Mouse (Mus musculus) adrenal gland (tissue): ENCODE measurements around the gene Klhl2.

Experiments
- intact Hi-C: fragments of 180-260 bp; cut with DNase I; formaldehyde crosslinking; loops from one replicate; pipeline ENCODE4 v1.15.1; 2025

Gene Klhl2

DNA sequence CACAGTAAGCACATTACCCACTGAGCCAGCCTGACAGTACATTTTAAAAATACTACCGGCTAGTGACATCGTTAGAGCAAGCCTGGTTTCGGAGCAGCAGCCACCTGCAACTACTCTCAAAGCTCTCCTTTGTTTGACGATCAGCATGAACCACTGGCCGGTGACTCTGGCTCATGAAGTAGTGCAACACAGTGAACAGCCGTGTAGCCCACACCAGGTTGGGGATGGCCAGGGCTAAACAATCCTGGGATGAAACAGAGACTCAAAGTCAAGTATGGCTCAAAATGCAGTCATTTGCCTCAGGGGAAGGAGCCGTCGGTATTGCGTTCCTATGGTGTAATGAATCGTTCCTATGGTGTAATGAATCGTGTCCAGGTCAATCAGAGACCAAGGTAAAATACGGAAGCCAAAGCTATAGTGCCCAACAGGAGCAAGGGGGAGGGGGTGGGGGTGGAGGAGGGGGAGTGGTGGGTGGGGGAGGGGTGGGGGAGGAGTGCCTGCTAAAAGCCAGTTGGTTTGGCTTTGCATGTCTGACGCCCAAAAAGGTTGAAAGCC lies 17.2 kb downstream of the Klhl2 start:
- intact Hi-C loops, result no loop called here

DNA sequence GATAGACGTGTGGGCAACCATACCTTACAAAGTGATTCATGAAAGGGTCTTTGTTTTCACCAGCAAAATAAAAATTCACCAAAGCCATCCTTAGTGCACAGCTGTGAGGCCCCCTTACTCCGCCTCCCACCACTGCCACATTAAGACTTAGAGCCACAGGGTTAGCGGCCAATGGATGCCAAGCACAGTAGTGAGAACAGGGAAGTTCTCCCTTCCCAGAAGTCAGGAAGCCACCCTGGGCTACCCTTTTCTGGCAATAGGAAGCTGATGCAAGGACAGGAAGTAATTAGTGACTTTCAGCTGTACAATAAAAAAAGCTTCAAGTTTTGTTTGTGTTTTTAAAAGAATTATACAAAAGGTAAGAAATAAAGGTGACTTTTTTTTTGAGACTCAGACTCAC lies 18.2 kb downstream of the Klhl2 start:
- intact Hi-C loops, result no loop called here

- intact Hi-C loops, result no loop called here
These were observed 19.9 kb downstream of the Klhl2 start for GRCm38 (mm10) chr8:64829921-64830320.

DNA sequence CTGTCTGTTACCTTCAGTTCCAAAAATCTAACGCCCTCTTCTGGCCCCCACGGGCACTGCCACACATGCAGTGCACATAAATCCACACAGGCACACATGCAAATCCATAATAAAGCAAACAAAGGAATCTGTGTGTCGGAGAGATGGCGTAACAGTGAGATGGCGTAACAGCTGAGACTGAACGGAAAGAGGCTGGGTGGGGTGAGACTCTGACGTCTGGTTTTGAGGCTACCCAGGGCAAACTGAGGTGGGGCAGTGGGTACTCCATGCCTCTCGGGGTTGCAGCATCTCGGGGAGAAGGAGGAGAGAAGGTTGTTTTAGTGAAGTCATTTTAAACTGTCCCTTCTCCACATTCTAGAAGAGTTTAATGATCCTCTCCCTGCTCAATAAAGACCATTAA lies 20.4 kb downstream of the Klhl2 start:
- intact Hi-C loops, result no loop called here

DNA sequence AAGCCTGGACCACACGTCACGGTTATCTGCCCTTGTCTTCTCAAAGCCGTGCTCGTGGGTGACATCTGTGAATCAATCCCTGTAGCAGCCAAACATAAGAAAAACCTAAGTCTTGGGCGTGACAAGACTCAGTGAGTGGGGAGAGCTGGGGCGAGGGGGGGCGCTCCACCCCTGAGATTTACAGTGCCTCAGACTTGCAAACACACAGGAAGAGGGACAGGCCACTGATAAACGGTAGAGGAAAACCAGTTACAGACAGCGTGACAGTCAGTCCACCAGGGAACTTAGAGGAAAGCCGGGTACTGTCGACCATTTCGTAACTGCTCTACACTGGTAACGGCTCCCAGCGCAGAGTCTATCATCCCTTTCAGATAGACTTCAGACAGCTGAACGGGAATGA lies 21.4 kb downstream of the Klhl2 start:
- intact Hi-C loops, result no loop called here

- intact Hi-C loops, result no loop called here
These were observed 22.5 kb downstream of the Klhl2 start for GRCm38 (mm10) chr8:64827356-64827755.

GRCm38 (mm10) chr8:64826461-64826860 lies 23.4 kb downstream of the Klhl2 start:
- intact Hi-C loops, result no loop called here

- intact Hi-C loops, result no loop called here
These were observed 25.9 kb downstream of the Klhl2 start for GRCm38 (mm10) chr8:64823905-64824304.

DNA sequence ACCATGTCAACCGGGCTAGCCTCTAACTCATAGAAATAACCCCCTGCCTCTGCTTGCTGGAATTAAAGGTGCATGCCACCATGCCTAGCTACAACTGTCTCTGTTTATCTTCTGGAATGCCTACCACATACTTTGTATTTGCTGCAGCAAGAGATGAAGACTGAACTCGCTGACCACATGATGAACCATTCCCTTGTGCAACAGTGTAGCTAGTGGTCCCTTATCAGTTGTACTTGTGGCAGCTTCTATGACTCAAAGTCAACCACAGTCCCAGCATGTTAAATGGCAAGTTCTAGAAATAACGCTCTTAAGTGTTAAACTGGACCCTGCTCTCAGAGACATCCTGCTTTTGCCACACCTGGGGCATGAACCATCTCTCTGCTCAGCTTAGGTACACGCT lies 28.9 kb downstream of the Klhl2 start:
- intact Hi-C loops, result no loop called here

DNA sequence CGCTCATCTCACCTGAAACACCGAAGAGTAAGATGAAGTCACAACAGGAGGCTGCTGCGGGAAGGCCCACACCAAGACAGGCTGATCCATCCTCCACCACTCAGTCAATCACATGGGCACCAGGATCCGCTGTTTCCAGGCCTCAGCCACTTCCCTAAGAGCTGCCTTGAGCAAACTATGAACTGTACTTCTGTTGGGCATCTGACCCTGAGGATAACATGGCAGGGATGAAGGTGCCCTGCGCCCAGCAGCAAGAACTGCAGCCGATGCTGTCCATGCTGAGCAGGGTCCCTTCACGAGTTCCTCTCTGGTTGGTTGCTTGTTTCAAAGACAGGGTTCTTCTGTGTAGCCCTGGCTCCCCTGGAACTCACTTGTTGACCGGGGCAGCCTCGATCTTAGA lies 38.0 kb downstream of the Klhl2 start:
- intact Hi-C loops, result no loop called here

DNA sequence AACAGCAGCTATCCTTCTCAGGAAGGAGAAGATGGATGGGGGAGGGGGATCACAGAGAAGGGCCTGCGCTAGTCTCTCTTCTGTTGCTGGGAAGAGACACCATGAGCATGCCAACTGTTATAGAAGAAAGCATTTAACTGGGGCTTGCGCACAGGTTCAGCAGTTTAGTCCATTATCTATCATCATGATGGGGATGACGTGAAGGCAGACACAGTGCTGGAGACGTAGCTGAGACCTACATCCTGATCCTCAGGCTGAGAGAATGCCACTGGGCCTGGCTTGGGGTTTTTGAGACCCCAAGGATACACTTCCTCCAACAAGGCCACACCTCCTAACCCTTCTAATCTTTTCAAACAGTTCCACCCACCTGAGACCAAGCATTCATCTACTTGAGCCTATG lies 38.7 kb downstream of the Klhl2 start:
- intact Hi-C loops, result no loop called here

DNA sequence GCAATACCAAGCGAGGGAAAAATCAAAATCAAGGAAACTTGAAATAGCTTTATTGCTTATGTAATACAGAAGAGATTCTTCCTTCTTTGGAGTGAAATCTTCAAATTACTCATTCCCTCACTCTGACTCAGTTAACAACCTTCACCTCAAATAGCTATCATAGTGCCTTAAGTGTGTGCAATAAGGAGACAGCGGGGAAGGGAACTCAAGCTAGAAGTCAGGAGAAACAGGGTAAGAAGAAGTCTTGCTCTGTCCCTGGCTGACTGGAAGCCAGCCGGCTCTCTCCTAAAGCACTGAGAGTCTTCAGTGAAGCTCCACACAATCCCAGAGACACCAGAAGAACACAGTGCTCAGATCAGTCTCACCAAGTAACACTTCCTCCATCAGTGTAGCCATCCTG lies 43.3 kb downstream of the Klhl2 start:
- intact Hi-C loops, result no loop called here

GRCm38 (mm10) chr8:64804971-64805370 lies 44.8 kb downstream of the Klhl2 start:
- intact Hi-C loops, result no loop called here

- intact Hi-C loops, result no loop called here
These were observed 50.5 kb downstream of the Klhl2 start for GRCm38 (mm10) chr8:64799306-64799705.

DNA sequence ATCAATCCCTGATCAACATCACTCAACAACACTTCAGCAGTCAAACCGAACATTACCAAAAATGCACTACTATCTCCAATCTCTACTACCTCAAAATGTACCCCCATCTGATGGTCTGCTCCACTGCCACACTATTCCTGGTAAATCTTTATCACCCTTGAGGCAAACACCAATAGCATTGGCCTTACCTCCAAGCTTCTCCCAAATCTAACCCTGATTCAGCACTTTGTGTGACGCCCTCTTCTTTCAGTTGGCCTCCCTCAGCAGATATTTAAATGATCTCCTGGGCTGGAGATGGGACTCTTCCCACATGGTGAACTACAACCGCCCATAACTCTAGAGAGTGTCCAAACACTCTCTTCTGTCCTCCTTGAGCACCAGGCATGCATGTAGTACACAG lies 51.3 kb downstream of the Klhl2 start:
- intact Hi-C loops, result no loop called here

GRCm38 (mm10) chr8:64797751-64798150 lies 52.1 kb downstream of the Klhl2 start:
- intact Hi-C loops, result no loop called here

DNA sequence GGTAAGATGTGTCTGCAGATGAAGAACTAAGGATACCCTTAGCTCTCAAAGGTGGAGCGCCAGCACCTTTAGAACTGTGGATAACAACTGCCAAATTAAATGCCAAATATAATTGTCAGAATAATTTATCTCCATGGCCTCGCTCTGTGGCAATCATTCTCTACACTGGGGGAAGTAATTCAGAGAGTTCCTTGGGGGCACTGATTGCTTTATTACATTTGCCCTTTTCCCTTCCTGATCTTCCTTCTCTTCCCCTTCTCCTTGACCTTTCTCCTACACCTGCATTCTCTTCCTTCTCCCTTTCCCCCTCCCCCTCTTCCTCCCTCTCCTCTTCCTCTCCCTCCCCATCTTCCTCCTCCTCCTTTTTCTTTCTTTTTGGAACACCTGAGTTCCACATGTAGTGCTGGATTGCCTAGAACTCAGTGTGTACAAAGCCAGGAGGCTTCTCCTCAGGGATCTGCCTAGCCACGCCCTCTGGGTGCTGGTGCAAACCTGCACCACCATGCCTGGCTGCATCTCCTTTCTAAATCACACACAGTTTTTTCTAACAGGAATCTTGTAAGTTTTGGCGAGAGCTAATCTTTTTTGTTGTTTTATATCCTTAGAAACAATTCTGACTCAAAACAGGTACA lies 58.5 kb downstream of the Klhl2 start:
- intact Hi-C loops, result no loop called here

DNA sequence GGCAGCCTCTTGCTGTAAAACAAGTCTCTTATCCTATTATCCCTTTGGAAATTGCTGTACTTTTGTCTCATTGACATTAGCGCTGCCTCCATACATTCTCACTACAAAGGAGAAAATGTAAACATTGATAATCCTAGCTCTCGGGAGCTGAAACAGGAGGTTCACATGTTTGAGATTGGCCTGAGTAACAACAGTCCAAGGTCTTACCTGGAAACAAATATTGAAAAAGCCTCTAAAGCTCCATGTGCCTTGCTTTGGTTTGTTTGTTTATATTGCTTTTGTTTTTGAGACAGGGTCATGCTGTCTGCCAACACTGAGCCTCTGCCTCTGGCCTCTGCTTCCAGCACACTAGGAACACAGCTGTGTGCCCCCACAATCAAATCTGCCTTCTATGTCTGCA lies 59.4 kb downstream of the Klhl2 start:
- intact Hi-C loops, result no loop called here

GRCm38 (mm10) chr8:64788715-64789114 lies 61.1 kb downstream of the Klhl2 start:
- intact Hi-C loops, result no loop called here

GRCm38 (mm10) chr8:64786801-64787200 lies 63.0 kb downstream of the Klhl2 start:
- intact Hi-C loops, result no loop called here

GRCm38 (mm10) chr8:64784235-64784634 lies 65.6 kb downstream of the Klhl2 start:
- intact Hi-C loops, result loop anchor here (5.0 kb wide), 1 partner anchor 63 kb away; no protein-coding TSS in a partner anchor

DNA sequence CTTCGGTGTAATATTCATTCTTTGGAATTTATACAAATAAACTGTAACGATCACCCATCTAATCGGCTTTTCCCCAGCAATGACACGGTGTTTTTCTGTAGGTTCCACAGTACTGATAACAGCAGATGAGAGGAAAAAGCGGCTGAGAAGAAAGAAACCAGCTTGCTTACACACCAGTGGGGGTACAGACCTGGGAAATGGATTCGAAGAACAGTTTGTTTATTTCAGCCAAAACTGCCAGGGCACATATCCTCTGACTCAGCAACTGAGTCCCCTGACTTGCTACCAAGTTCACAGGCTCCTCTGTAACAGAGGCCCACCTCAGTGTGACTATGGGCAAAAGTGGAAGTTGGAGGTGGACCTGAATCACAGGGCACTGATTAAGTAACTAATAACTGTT lies 67.9 kb downstream of the Klhl2 start:
- intact Hi-C loops, result loop anchor here (2.0 to 5.0 kb wide), 2 partner anchors 65 to 155 kb away; no protein-coding TSS in a partner anchor

- intact Hi-C loops, result no loop called here
These were observed 71.9 kb downstream of the Klhl2 start for GRCm38 (mm10) chr8:64777925-64778324.
